Mouse (Mus musculus) hindbrain, embryonic 10.5 days (tissue): ENCODE results near the gene Ovca2. TPM values are rescaled to one million over a fixed set of nuclear protein-coding genes. Genes with fewer than 3 reads are reported as not detected.

Experiments used
- DNase-seq: peaks from one replicate; pipeline ENCODE4 v3.0.0-alpha.2; 2017; ENCODE audit warnings: low spot score
- H3K27ac ChIP-seq: fragments of 300-500 bp; sonication (generic); 2 replicates; pipeline ENCODE4 v1.5.1; 2016; ENCODE audit warnings: mild to moderate bottlenecking, moderate library complexity
- H3K27me3 ChIP-seq: fragments of 300-500 bp; sonication (generic); 2 replicates; pipeline ENCODE4 v1.6.1; 2016; ENCODE audit warnings: mild to moderate bottlenecking; ENCODE audit not compliant: poor library complexity, insufficient read depth, severe bottlenecking
- H3K36me3 ChIP-seq: fragments of 300-500 bp; sonication (generic); 2 replicates; pipeline ENCODE4 v1.6.1; 2016; ENCODE audit warnings: mild to moderate bottlenecking, moderate library complexity
- H3K4me1 ChIP-seq: fragments of 300-500 bp; sonication (generic); replicated peaks from 2 replicates; pipeline ENCODE4 v1.6.1; 2016; ENCODE audit warnings: mild to moderate bottlenecking
- H3K4me3 ChIP-seq: fragments of 300-500 bp; sonication (generic); 2 replicates; pipeline ENCODE4 v1.5.1; 2016; ENCODE audit warnings: mild to moderate bottlenecking, moderate library complexity
- H3K9me3 ChIP-seq: fragments of 300-500 bp; sonication (generic); 2 replicates; pipeline ENCODE4 v1.6.1; 2016; ENCODE audit warnings: mild to moderate bottlenecking, moderate library complexity
- WGBS: fragments of 180-500 bp; shearing (Covaris S2); methylation state at CpG from one replicate; pipeline ENCODE4 v1.1.7; 2016; 5-methylcytosine and 5-hydroxymethylcytosine counted together
- polyA plus RNA-seq: library from polyadenylated mRNA; unstranded; fragments of >200 nt; fragmentation: Nextera tagmentation; extraction: Ambion mirVana; gene quantifications from 2 replicates; pipeline ENCODE4 v1.2.1, GENCODE M21; 2016

Gene Ovca2
- polyA plus RNA-seq, 1 experiment from 2014 or later, result 27.6 TPM

- Histone ChIP-seq H3K27ac (peak overlapping the region; percentile 60; the same call in 1 of the 2 replicates), H3K27me3 (peaks cover 75% of the 10 kb centered on the region), H3K4me3 (peak overlapping the region; percentile 58), H3K36me3 (peaks cover 13% of the 10 kb centered on the region), H3K9me3 (no peaks in the 10 kb centered on the region), H3K4me1 (peaks cover 65% of the 10 kb centered on the region)
- DNase-seq, result peak; percentile 38
- WGBS, result under 1% methylated on average over 75 of the region's 75 CpGs
Observed at GRCm38 (mm10) chr11:75172151-75173094, 6.2 kb downstream of the Ovca2 start.

GRCm38 (mm10) chr11:75171186-75171865 is 7.3 kb downstream of the Ovca2 start:
- Histone ChIP-seq H3K4me3 (peak overlapping the region; percentile 58), H3K27ac (no peak overlapping the region), H3K9me3 (no peaks in the 10 kb centered on the region), H3K4me1 (peaks cover 75% of the 10 kb centered on the region), H3K27me3 (peaks cover 86% of the 10 kb centered on the region), H3K36me3 (peaks cover 2% of the 10 kb centered on the region)
- no peak for DNase-seq
- 4% methylated on average over 17 of the region's 17 CpGs for WGBS

GRCm38 (mm10) chr11:75170136-75170751 is 8.4 kb downstream of the Ovca2 start:
- no peaks in the 10 kb centered on the region for H3K9me3 ChIP-seq
- peaks cover 92% of the 10 kb centered on the region for H3K27me3 ChIP-seq
- peak overlapping the region; percentile 54 for H3K4me3 ChIP-seq
- no peak overlapping the region for H3K27ac ChIP-seq
- H3K36me3 ChIP-seq, result no peaks in the 10 kb centered on the region
- WGBS, result under 1% methylated on average over 38 of the region's 38 CpGs
- H3K4me1 ChIP-seq, result peaks cover 86% of the 10 kb centered on the region
- DNase-seq, result peak; percentile 91

- Histone ChIP-seq H3K4me3 (peak within 1 kb of the TSS; percentile 57), H3K36me3 (no peaks in the 10 kb centered on the region), H3K9me3 (no peaks in the 10 kb centered on the region), H3K4me1 (peaks cover 92% of the 10 kb centered on the region), H3K27me3 (peaks cover 93% of the 10 kb centered on the region), H3K27ac (peak within 1 kb of the TSS; percentile 76)
- WGBS, result 8% methylated on average over 23 of the region's 23 CpGs
- no peak for DNase-seq
Observed at GRCm38 (mm10) chr11:75169405-75170080, 9.1 kb downstream of the Ovca2 start, which contains the start of gene Hic1. Hic1 (minus strand) TSS chr11:75169519.

- Histone ChIP-seq H3K36me3 (peaks cover 5% of the 10 kb centered on the region; the same call in 1 of the 2 replicates), H3K27ac (peak overlapping the region; percentile 76), H3K4me3 (peak overlapping the region; percentile 57), H3K9me3 (no peaks in the 10 kb centered on the region), H3K4me1 (peaks cover 86% of the 10 kb centered on the region), H3K27me3 (peaks cover 96% of the 10 kb centered on the region)
- DNase-seq, result peak; percentile 84
- WGBS, result under 1% methylated on average over 83 of the region's 83 CpGs
Observed at GRCm38 (mm10) chr11:75168590-75169361, 9.9 kb downstream of the Ovca2 start.

- 2% methylated on average over 58 of the region's 63 CpGs for WGBS
- Histone ChIP-seq H3K36me3 (peaks cover 13% of the 10 kb centered on the region), H3K27ac (peak overlapping the region; percentile 76), H3K9me3 (no peaks in the 10 kb centered on the region), H3K27me3 (peaks cover 100% of the 10 kb centered on the region), H3K4me1 (peaks cover 81% of the 10 kb centered on the region), H3K4me3 (peak overlapping the region; percentile 57)
- DNase-seq, result no peak
Observed at GRCm38 (mm10) chr11:75167643-75168589, 10.7 kb downstream of the Ovca2 start.

GRCm38 (mm10) chr11:75166861-75167642 is 11.6 kb downstream of the Ovca2 start:
- 2% methylated on average over 68 of the region's 68 CpGs for WGBS
- Histone ChIP-seq H3K4me1 (peaks cover 73% of the 10 kb centered on the region), H3K27ac (no peak overlapping the region)

GRCm38 (mm10) chr11:75166193-75166842 is 12.3 kb downstream of the Ovca2 start:
- Histone ChIP-seq H3K27me3 (peaks cover 91% of the 10 kb centered on the region), H3K4me1 (peaks cover 65% of the 10 kb centered on the region), H3K9me3 (no peaks in the 10 kb centered on the region), H3K36me3 (peaks cover 28% of the 10 kb centered on the region), H3K27ac (no peak overlapping the region), H3K4me3 (peak overlapping the region; percentile 57)
- no peak for DNase-seq
- 5% methylated on average over 55 of the region's 55 CpGs for WGBS

More at GRCm38 (mm10) chr11:75166861-75167642, 11.6 kb downstream of the Ovca2 start:
- Histone ChIP-seq H3K27me3 (peaks cover 98% of the 10 kb centered on the region), H3K4me3 (peak overlapping the region; percentile 57), H3K9me3 (no peaks in the 10 kb centered on the region), H3K36me3 (peaks cover 22% of the 10 kb centered on the region)
- DNase-seq, result peak; percentile 59

- peak overlapping the region; percentile 23; the same call in 1 of the 2 replicates for H3K27ac ChIP-seq
- peaks cover 34% of the 10 kb centered on the region for H3K36me3 ChIP-seq
- H3K4me1 ChIP-seq, result peaks cover 62% of the 10 kb centered on the region
- WGBS, result 4% methylated on average over 54 of the region's 54 CpGs
- H3K4me3 ChIP-seq, result peak overlapping the region; percentile 57
- H3K9me3 ChIP-seq, result no peaks in the 10 kb centered on the region
- H3K27me3 ChIP-seq, result peaks cover 84% of the 10 kb centered on the region
- DNase-seq, result peak; percentile 67
Observed at GRCm38 (mm10) chr11:75165441-75166192, 13.0 kb downstream of the Ovca2 start.
